Mouse (Mus musculus) ovary, postnatal 14 days (tissue): ENCODE measurements at regions not wholly inside any gene's neighbourhood (a gene's known extent, or its start where the extent isn't known, plus 50 kb on each side); places are given as distances from the start of the nearest gene placed in this dataset.

Source experiments
- DNase-seq: peaks from one replicate; pipeline ENCODE4 v3.0.0; 2022; ENCODE audit warnings: low spot score

GRCm38 (mm10) chr8:26688745-26689478 lies 288.2 kb upstream of the Zfp703 start:
- no peak for DNase-seq

DNA sequence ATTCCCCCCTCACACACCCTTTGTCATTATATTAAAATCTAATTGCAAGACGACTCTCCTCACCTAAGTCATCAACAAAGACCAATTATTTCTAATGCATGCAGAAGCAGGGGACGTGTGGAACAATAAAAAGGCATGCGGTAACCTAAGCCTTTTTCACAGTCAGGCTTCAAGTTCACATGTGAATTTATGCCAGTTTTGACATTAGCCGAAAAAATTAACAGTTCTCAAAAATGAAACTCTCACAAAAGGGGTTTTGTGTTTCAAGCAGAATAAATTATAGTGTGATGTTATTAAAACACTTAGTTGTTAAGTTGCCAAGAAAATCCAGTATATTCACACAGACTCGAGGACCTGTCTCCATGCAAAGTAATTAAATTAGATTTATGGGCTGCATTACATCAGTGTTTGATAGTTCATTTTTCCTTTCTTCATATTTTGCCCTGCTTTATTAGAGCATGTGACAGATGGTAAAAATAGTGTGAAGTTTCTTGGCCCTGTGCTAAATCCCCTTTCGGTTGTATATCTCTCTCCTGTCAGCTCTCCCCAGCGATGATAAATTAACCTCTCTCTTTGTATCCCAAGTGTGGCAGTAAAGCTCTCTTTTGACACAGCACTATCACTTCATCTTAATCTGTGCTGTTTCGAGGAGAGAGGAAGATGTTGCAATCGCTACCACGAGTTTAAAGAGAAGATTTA lies 287.5 kb upstream of the Zfp703 start:
- peak; percentile 15 for DNase-seq

- peak; percentile 12 for DNase-seq
Measured at GRCm38 (mm10) chr8:26690178-26690735, 286.9 kb upstream of the Zfp703 start.

GRCm38 (mm10) chr8:26697579-26698084 lies 279.5 kb upstream of the Zfp703 start:
- DNase-seq, result no peak

DNA sequence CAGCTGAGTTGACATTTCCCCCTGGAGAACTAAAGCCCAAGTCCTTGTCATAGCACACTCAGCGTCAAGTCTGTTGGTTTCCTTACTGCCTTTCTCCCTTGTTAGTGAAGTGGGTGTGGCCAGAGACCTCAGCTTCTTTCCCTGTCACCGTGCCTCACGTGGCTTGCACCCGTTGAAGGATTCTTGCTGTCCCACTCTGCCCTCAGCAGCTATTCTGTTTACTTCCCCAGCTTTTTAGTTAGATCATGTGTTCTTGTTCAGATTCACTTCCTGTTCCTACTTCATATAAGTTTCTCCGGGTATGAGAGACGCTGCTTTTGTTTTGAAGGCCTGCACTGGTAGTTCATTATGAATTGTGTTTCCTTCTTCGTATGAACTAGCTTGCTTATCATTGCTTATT lies 278.5 kb upstream of the Zfp703 start:
- DNase-seq, result no peak

- DNase-seq, result no peak
Measured at GRCm38 (mm10) chr8:26706048-26706767, 270.9 kb upstream of the Zfp703 start.

- DNase-seq, result no peak
Measured at GRCm38 (mm10) chr8:26706768-26707156, 270.4 kb upstream of the Zfp703 start.

- no peak for DNase-seq
Measured at GRCm38 (mm10) chr8:26713836-26714235, 263.3 kb upstream of the Zfp703 start.

- DNase-seq, result no peak
Measured at GRCm38 (mm10) chr8:26714714-26715113, 262.4 kb upstream of the Zfp703 start.

DNA sequence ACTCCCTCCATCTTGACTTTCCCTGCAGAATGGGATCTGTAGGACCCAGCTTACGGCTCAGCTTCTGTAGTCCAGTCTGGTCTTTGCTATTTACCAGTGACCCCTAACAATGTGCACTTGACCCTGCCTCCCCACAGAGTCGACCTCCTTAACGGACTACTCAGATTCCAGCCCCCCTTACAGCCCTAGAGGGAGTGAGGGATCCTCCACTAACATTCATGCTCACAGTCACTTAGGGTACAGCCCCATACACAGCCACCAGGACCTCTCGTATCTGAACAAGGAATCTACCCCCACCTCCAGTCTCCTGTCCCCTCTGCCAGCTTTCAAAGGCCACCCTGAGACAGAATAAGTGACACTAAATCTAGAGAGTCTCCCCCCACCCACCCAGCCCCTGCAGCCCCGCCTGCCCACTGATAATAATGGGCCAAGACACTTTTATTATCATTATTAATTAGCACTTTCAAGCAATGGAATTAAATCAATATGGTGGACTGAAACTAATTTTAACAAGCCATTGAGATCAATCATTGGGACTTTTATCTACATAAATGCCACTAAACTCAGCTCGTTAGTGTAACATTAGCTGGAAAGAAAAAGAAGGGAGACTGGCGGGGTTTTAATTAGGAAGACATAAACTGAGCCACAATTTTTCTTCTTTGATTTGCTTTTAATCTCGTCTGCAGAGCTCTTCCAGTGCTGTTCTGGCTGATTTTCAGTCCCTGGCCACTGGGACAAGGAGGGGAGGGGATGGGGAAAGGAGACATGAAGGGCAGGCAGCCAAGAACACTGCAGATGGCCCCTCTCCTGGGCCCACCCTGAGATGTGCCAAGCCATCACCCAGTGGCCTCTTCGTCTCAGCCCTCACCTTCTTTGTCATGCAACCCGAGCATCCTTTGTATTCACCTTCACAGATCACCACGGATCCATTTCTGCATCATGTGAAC lies 258.4 kb upstream of the Zfp703 start:
- DNase-seq, result no peak

- no peak for DNase-seq
Measured at GRCm38 (mm10) chr8:26722766-26723165, 254.4 kb upstream of the Zfp703 start.

DNA sequence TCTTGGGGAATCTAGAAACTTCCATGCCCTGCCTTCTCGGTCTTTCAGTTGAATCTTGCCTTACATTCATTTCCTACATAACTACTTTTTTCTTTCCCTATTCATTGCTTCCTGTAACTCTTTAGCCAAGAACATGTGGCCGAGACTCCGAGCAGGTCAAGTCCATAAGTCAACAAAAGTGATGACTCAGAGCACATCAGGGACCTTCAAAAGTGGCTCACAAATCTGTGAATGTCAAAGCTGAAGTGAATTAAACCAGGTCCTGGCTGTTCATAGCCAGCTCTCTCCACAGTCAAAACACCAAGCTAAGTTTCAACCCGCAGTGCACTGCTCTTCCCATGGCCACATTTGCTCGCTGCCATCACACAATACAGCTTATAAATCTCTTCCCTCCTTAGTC lies 252.5 kb upstream of the Zfp703 start:
- no peak for DNase-seq

DNA sequence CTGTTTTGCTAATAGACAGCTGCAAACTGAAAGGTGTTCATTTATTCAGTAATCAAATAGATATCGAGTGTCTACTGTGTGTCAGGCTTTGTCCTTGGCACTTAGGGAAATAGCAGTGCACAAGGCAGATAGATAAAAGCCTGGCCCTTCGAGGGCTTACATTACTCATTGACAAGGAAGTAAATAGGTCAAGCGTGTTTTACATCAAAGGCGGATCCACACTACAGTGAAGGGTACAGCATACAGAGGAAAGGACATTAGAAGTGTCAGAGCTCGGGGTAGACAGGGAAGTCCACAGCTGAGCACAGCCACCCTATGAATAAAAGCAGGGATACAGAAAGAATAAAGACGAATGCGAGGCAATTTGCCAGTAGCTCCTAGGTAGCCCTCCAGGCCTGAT lies 251.6 kb upstream of the Zfp703 start:
- no peak for DNase-seq

DNA sequence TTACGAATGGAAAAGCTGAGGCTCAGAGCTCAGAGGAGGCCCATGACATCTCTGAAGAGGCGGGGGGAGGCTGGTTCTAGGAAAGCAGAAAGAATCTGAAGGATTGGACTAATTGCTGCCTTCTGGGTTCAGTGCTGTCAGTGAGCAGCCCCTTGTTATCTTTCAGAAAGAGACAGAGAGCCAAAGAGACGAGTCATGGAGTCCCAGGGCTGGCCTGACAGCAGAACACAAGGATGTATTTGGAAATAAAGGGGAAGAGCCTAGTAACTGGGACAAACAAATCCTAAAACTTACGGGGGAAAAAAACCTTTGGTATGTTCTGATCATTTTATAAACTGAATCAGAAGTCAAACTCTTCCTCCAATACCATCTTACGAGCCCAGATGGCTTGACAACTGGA lies 247.8 kb upstream of the Zfp703 start:
- no peak for DNase-seq

DNA sequence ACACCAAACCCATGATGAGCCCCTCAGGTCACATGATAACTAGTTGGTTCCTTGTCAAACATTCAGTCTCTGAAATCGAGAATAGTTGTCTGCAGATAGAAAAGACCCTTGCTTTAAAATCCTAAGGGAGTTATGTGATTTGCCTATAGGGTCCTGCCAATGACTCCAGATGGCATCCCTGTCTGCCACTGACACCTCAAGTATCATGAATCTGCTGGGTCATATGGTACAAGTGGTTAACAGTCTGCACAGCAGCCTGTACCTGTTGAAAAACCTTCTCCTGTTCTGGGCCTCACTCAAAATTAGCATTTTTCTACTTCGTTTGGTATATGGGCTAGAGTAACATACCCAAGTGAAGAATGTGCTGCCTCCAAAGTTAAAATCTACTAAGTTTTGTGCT lies 246.0 kb upstream of the Zfp703 start:
- DNase-seq, result no peak

- no peak for DNase-seq
Measured at GRCm38 (mm10) chr8:26744424-26744823, 232.7 kb upstream of the Zfp703 start.

DNA sequence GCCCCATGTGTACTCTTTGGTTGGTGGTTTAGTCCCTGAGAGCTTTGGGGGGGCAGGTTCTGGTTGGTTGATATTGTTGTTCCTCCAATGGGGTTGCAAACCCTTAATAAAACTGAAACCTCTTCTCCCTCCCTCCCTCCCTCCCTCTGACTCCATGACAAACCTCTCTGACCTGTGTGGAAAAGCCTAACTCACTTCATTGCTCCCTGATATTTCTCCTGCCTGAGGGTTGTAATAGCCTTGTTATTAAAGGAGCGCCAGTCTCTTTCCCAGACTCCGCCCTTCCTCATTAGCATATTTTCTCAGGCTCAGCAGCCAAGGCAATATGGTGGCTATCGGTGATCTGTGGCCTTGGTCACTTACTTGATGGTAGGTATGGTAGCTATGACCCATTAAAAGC lies 230.3 kb upstream of the Zfp703 start:
- DNase-seq, result no peak

GRCm38 (mm10) chr8:26747241-26747972 lies 229.7 kb upstream of the Zfp703 start:
- DNase-seq, result no peak

GRCm38 (mm10) chr8:26748161-26748971 lies 228.8 kb upstream of the Zfp703 start:
- no peak for DNase-seq

DNA sequence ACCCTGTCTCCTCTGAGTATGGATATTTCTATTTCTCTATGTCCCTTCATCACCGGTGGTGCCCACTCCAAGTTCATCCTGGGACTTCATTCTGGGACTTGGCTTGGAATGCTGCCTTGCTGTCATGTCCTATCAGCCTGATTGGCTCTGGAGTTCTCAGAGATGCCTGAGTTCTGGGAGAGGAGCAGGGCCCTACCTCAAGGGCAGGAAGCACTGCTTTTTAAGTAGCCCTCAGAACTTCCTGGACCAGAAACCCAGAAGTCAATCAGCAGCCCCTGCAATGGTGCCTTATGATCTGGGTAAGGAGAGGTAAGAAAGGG lies 228.2 kb upstream of the Zfp703 start:
- DNase-seq, result no peak
